Mouse (Mus musculus) kidney, adult 8-10 months (tissue): ENCODE data around the gene C130026I21Rik.
"Not testable (repeated sequence)": the region's sequence is repeated elsewhere in the genome, so short reads cannot be mapped to it uniquely, and the experiment has no call there.

Experiments
- DNase-seq, 2 experiments: peaks; one replicate each; pipeline ENCODE4 v3.0.0; 2022

C130026I21Rik gene

DNA sequence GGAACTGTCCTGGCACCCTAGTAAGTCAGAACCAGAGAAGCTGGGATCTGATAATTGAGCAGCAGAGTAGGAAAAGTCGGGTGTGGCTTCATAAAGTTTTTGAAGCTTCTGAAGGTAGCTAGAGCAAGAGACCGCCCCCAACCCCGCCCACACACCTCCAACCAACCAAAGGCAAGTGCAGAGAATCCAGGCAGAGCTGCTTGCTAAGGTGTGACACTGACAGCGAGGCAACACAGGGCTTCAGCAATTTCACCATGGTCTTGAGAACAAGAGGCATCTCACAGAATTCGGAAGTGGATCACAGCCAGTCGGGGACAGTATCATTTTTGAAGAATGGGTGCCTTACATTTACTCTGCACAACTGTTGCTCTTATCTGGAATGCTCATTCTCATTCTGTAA lies at the start of gene C130026I21Rik:
Gene C130026I21Rik, minus strand, starts transcription at position 101 of the 400 bp plus-strand sequence.
- DNase-seq, result not testable (repeated sequence)

DNA sequence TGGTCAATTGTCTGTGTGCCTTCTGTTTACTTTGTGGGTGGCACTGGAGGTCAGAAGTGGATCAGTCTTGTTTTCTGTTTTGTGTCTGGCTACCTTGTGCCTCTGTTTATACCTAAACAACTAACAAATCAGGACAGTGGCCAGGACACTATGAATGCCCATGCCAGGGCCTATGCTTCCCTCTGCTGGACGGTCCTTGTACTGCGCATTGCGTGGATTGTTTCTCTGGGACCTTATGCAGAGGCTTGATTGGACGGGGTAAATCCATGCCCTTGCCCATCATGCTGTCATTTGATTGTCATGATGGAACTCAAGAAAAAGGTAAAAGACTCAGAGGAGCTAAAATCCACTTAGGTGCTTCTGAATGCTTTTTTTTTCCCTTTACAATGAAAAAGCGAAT lies 16.7 kb upstream of the C130026I21Rik start:
- DNase-seq, result peak; percentile 18 to 74

DNA sequence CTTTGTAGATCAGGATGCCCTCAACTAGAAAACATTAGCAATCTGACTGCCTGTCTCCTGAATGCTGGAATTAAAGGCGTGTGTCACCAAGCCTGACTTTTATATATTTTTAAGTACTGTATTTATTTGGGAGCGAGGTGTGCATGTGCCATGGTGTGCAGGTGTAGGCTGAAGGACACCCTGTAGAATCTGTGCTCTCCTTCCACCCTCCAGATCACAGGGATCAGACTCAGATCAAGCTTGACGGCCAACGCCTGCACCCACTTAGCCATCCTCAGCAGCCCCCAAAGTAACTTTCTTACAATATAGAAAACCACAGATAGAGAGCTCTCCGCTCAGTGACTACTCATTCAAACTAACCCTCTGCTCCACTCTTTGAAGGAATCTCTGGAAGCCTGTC lies 6.1 kb upstream of the C130026I21Rik start:
- not testable (repeated sequence) for DNase-seq

DNA sequence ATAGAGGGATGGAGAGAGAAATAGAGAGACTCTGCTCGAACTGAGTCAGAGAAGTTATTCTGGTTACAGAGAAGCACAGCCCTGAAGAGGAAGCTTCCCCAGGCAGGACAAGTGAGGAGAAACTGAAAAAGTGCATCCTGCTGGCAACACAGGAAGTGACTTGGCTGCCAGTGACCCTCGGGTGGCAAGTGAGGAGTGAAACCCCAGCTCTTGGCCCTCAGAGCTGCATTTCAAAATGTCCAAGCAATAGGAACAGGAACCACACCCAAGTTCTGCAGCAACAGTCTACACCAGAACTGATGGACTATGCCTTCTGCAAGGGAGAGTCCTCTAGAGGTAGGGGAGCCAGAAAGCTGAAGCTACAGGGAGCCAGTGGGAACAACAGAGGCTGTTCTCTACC lies 11.7 kb downstream of the C130026I21Rik start:
- DNase-seq, result peak in 1 of 2 experiments; percentile 22

DNA sequence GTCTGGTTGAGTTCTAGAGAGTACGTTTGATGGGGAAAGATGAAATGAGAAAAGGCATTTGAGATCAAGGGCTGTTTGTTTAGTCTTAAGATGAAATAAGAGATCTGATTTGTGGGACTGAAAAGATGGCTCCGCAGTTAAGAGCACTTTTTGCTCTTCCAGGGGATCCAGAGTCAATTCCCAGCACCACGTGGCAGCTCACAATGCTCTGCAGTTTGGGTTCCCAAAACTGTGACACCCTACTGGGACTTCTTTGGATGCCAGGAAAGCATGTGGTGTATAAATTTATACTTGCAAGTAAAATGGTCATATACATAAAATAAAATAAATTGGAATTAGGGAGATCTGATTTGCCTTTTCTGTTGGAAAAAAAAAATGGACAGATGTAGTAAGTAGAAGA lies 15.1 kb downstream of the C130026I21Rik start:
- not testable (repeated sequence) for DNase-seq

DNA sequence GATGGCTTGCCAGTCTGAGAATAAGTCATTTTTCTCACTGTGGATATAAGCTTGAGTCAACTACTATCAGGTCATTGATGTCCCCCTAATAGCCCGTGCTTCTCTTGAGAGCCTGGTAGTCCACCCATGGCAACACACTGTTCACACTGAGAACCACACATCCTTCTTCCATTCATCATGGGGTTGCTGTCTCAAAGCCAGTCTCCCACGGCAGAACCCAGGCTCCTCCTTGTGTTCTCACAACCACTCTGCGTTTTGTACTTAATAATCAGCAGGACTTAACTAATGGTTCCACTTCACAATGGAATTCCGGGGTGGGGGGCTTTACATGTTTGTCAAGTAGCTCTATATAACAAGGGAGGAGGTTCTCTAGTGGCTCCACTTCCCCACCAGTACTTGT lies 19.2 kb downstream of the C130026I21Rik start:
- DNase-seq, result not testable (repeated sequence)

DNA sequence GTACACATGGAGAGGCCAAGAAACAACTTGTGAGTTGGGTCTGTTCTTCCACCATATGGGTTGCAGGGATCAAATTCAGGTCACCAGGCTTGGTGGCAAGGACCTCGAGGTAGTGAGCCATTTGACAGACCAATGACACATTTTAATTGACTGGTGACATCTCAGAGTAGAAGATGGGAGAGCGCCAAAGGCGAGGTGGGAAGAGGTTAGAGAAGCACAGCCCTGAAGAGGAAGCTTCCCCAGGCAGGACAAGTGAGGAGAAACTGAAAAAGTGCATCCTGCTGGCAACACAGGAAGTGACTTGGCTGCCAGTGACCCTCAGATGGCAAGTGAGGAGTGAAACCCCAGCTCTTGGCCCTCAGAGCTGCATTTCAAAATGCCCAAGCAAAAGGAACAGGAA lies 21.4 kb downstream of the C130026I21Rik start:
- DNase-seq, result not testable (repeated sequence)

DNA sequence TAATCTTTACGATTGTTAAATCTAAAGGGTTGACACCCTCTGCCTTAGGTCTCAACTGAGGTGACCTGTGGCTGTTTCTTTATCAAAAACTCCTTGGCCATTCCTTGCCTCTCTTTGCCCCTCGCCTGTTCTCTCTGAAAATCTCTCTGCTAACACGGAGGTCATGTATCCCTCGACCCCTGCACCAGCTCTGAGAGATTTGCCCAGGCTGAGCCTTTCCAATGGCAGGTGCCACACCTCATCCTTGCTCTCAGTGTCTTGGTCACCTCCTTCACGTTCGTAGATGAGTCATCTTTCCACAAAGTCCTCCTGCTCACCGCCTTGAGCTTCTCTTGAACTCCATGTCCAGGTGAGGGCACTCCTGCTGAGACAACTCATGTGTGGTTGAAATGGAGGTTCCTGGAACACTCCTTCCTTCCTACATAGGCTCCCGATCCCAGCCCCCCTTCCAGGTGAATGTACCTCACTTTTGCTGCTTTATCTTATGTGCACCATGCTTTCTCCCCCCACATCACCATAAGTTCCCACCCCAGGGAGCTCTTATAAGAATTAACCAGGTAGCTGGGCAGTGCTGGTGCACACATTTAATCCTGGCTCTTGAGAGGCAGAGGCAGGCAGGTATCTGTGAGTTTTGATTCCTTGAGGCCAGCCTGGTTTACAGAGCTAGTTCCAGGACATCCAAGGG lies 23.4 kb downstream of the C130026I21Rik start:
- DNase-seq, result not testable (repeated sequence)

DNA sequence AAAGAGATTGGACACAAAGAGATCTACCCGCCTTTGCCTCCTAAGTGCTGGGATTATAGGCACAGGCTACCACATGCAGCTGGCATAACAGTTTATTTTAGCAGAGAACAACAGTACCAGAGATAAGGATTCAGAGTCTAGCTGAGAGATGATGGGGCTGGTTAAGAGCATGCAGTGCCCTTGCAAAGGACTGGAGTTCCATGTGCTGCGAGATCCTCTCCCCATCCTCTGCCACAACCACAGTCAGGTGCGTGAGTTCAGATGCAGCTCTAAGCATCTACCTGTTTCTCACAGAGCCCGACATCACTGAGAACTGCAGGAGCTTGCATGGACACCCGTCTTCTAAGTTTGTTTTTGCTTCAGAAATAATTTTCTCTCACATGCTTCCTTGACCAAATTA lies 24.1 kb downstream of the C130026I21Rik start:
- DNase-seq, result not testable (repeated sequence)

DNA sequence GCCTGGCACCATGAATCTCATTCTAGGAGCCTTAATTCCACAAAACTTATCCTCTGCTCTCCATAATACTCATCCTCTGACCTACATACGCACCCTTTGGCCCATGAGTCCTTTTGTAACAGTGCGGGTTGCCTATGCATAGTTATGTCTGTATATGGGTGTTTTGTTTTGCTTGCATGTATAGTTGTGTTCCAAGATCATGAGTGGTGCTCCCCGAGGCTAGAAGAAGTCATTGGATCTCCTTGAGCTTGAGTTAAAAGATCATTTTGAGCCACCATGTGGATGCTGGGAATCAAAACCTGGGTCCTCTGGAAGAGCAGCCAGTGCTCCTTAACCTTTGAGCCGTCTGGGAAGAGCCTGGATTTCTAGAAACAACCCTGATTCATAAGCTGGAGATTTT lies 25.4 kb downstream of the C130026I21Rik start:
- not testable (repeated sequence) for DNase-seq

DNA sequence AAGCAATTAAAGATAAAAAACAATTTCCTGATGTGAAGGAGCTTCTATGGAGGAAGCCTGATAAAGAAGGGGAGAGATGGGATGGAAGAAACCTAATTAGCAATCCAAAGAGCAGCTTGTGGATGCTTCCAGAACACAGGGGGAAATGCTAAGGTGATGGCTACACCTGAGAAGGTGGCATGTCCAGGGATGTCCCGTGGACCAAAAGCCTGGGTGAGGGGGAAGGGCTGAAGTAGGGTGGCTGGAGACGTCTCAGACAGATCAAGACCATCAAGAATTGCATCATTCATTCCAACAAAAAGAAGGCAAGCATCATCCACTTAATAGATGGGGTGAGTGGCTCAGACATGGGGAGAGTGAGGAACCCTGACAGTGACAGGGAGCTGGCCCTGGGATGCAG lies 27.3 kb downstream of the C130026I21Rik start:
- DNase-seq, result not testable (repeated sequence)

DNA sequence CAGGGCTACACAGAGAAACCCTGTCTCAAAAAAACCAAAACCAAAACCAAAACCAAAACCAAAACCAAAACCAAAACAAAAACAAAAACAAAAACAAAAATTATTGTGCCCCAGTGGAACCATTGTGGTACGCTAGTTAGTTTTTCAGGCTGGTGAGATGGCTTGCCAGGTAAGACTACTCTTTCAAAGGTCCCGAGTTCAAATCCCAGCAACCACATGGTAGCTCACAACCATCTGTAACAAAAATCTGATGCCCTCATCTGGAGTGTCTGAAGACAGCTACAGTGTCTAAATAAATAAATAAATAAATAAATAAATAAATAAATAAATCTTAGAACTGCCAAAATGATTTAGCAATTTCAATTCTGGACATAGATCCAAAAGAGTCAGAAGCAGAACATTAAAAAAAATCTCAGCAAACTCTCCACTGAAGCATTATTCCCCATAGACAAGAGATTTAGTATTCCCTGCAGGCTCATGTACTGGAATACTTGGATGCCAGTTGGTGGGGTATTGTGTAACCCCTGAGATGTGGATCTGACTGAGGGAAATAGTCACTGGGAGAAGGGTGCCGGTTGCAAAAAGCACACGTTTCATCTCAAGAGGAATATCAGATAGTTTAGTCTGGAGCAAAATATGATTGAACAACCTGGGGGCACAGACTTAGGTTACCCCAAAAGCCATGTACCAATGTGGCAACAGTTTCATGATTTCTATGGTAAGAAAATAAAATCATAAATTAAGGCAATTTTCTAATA lies 31.2 kb downstream of the C130026I21Rik start:
- not testable (repeated sequence) for DNase-seq

DNA sequence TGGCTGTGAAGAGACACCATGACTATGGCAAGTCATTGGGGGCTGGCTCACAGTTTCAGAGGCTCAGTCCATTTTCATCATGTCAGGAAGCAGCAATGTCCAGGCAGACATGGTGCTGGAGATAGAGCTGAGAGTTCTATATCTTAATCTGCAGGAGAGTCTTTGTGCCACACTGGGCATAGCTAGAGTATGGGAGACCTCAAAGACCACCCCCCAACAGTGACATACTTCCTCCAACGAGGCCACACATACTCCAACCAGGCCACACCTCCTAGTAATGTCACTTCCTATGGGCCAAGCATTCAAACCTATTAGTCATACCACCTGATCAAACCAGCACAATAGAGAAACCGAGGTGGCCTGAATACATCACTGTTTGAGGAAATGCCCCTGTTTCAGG lies 63.8 kb downstream of the C130026I21Rik start:
- DNase-seq, result not testable (repeated sequence)

DNA sequence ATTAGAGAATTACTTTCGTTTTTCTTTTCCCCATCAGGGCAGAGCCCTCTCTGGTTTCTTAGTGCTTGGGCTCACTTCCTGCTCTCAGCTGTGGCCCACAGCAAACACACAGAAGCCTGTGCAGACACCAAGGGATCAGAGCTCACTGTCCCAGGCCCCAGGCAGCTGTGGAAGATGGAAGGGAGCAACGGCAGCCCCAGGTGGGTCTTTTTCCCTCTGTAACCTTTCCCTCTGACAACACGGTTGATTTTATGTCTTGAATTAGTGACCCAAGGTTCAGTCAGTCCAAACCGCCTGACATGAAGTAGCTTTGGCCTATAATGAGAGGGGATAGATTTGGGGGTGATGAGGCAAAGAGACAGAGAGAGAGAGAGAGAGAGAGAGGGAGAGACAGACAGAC lies 70.8 kb downstream of the C130026I21Rik start:
- not testable (repeated sequence) for DNase-seq

DNA sequence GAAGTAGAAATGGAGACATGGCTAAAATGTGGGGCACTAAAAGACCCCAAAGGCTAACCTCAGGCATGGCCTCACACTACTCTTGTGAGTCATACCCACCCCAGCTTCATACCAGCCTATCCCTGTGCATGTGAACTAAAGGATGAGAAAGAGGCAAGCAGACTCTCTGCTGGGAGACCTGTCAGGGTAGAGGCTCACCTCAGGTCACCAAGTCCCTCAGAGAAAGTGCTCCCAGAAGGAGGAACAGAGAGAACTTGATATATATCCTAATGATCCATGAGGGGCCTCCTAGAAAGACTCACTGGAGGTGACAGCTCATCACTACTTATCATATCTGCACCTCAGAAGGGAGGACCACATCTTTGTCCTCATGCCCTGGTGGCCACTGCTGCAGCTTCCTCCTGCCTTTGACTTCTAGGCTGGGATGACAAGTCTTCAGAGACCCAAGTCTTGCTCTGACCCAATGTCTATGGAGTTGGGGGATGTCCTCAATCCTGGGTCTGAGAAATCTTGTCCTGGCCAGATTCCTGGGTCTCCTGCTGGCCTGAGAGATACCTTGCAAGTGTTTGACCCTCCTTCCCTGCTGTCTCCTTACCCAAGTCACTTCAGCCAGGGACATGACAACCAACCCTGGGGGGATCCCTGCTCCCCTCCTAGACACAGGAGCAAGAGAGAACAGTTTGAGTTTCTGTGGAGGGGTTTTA lies 71.6 kb downstream of the C130026I21Rik start:
- DNase-seq, result not testable (repeated sequence)

DNA sequence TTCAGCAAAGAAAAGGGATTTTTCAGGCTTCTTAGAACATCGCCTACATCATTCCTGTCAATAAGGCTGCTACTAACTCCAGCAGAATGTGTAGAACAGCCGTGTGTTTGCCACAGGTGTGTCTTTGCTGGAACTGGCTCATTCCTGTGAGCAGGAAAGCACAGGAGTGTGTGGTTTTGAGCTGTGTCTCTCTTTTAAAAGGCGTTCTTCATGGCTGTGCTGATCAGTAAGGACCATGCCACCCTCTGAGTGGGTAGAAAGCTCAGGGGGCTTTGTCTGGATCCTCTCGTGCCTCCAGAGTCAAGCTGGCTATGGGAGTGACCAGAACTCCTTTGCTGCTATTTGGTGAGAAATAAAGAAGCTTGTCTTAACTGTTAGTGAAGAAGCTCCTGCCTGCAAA lies 73.6 kb downstream of the C130026I21Rik start:
- DNase-seq, result not testable (repeated sequence)

DNA sequence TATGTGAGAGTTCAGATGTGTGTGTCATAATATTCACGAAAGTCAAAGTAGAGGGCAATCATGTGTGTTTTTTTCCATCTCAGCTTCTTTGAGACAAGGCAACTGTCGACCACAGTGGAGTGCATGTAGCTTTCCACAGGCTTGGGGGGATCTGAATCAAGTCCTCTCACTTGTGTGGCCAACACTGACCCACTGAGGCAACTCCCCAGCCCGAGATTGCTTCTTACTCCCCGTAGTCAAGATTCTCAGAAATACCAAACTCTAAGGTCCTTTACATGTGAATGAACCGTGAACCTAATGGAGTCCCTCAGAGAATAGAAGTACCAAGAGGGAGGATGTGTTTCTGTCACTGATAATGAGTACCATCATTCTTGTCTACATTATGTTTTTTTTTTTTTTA lies 76.6 kb downstream of the C130026I21Rik start:
- not testable (repeated sequence) for DNase-seq

DNA sequence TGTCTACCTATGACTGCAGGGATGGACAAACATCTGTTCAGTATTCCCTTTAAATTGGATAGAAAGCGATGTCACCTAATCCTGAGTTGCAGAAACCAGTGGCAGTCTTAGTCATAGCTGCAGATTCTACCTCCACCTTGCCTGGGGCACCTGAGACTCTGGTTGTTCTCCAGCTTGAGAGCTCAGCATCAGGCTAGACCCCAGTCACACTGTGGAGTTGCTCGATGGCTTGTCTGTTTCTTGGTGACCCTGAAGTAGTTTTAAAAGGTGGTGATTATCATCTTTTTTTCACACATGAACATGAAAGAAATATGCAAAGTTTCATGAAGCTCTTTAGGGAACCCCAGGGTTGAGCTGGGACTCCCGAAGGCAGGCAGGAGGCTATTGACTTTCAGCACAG lies 88.4 kb downstream of the C130026I21Rik start:
- not testable (repeated sequence) for DNase-seq

DNA sequence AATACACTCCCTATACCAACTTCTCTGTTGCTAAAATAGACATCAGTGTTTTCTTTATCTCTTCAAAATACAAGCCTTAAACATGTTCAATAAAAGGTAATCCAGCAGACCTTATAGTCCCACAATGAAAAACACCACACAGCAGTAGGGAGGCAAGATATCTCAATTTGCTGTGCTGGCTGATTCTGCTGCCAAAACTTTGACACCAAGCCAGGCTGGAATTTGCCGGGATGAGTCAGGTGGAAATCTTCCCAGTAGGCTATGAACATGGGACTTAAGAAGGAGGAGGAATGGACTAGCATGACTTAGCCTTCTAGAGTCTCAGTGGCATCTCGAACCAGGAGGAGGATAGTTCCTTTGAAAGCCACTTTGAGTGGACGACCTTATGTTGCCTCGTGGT lies 91.4 kb downstream of the C130026I21Rik start:
- not testable (repeated sequence) for DNase-seq

DNA sequence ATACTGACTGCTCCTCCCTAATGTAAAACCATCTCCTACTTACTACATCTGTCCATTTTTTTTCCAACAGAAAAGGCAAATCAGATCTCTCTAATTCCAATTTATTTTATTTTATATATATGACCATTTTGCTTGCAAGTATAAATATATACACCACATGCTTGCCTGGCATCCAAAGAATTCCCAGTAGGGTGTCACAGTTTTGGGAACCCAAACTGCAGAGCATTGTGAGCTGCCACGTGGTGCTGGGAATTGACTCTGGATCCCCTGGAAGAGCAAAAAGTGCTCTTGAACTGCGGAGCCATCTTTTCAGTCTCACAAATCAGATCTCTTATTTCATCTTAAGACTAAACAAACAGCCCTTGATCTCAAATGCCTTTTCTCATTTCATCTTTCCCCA lies 107.5 kb downstream of the C130026I21Rik start:
- DNase-seq, result not testable (repeated sequence)

DNA sequence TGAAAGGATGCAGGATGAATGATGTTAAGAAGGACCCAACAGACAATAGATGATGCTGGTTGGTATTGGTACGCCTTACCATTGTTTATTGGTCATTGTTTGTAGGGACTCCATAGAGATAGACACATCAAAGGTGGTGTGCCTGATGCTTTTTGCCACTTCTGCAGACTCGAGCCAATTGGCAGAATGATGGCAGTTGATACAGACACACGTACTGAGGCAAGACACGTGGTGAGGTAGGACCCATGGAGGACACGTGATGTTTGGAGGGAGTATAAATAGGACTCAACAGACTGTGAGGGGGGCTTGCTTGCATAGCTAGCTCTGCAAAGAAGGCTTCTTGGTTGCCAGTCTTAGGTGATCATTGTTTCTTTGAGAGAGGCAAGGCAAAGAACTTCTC lies 115.2 kb downstream of the C130026I21Rik start:
- DNase-seq, result not testable (repeated sequence)

DNA sequence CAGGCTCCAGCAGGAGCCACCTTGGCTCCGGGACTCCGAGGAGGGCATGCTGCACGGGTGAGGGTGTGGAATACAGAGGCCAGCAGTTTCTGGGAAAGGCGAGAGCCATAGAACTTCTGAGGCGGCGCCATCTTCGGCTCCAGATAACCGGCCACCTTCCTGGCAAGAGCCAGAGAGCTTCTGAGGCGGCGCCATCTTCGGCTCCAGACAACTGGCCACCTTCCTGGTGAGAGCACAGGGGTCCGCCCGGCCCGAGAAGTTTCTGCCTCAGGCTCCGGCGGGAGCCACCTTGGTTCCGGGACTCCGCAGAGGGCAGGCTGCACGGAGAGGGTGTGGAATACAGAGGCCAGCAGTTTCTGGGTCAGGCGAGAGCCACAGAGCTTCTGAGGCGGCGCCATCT lies 136.7 kb downstream of the C130026I21Rik start:
- not testable (repeated sequence) for DNase-seq

DNA sequence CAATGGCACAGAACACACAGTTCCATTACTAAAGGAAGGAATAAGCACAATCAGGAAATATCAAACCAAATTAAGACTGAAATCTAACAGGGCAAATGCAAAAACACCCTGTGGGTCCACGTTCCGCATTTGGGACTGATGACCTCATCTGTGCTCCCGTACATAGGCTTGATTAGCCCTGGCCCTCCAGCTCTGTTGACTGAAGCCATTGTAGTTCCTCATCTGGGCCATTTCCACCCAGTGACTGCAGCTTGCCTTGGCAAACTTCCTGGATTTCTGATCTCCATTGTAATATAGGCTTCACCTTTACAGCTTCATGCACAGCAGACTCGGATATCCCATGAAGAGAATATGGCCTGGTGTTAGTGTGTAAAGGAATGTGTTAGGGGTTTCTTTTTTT lies 148.5 kb downstream of the C130026I21Rik start:
- DNase-seq, result not testable (repeated sequence)
